Mouse (Mus musculus) lung, postnatal 36 days (tissue): Measurements from ENCODE around the gene Unc5cl.
"Not testable (repeated sequence)": the region's sequence is repeated elsewhere in the genome, so short reads cannot be mapped to it uniquely, and the experiment has no call there.

Experiments used
- DNase-seq: peaks from one replicate; pipeline ENCODE4 v3.0.0; 2022; ENCODE audit warnings: mixed read lengths

The Unc5cl gene

DNA sequence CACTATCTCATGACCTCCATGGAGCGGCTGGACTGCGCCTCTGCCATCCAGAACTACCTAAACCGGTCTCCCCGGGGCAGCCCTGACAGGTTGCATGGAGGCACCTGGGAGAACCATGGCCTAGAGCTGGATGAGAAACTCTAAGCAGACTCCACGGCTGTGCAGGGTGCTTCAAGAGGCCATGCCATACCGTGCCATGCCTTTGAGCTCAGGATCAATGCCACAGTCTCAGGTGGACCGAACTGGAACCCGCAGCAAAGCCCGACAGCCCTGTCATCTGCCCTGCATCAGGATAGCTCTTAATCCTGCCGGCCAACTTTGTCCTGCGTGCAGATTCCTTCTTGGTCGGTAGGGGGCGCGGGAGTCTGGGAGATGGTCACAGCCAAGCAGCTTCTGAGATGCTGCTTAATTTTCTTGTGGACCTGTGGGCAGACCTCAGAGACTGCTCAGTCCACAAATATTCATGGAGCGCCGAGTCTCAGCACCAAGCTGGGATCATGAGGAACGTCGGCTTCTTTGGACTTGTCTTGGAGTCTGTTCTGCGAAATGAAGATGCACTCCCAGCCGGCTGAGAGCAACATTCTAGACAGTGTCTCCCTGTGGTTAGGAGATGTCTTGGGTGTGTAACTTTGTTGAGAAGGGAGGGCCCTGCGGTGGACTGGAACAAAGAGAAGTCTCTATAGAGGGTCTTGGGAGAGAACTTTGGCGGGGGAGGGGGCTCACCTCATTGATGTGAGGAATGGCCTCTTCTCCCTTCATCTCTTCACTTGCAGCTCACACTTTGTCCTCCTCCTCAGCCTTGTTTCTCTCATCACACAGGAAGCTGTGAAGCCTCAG is 12.9 kb downstream of the Unc5cl start:
- peak; percentile 86 for DNase-seq

DNA sequence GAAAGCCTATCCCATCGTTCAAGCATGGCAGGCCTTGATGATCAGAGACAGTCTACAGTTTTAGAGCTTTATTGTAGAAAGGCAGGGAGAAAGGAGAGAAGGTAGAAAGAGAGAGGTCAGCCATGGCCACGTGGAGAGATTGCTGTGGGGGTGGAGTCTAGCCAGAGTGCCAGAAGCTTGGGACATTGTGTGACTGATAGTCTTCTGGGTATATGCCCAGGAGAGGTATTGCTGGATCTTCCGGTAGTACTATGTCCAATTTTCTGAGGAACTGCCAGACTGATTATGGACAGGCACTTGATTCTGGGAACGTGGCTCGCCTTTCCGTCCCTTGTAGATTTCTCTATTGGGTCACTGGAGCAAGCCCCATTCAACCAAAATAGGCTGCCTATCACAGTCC is 19.6 kb downstream of the Unc5cl start:
- DNase-seq, result not testable (repeated sequence)

DNA sequence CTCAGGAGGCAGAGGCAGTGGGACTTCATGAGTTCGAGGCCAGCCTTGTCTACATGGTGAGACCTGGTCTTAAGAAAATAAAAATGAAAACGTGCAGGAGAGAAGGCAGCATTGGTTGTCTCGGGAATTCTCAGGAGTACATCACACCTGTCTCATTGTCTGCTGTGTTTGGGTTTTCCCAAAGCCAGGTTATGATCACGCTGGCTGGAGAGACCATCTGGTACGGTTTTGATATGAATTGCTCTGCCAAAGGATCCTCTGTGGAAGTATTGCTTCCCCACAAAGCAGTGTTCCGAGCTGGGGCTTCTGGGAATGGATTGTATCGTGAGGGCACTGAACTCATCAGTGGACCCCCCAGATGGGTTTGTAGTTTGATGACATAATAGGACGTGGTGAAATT is 20.7 kb downstream of the Unc5cl start:
- DNase-seq, result no peak

DNA sequence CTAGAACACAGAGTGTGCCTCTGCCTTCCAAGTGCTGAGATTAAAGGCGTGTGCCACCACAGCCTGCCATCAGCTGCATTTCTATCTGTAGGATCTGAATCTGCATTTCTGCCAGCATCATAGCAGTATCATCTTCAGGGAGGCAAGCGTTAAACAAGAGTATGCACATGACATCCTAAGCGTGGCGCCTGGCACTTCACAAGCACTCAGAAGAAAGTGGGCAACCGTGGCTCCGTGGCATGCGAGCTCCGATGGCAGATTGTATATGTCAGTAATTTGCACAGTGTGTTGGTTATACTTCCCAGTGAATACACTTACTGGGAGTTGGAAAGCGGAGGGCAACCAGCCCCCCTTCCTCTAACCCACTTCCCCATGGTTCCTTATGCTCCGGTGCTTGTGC is 25.3 kb downstream of the Unc5cl start:
- DNase-seq, result no peak

DNA sequence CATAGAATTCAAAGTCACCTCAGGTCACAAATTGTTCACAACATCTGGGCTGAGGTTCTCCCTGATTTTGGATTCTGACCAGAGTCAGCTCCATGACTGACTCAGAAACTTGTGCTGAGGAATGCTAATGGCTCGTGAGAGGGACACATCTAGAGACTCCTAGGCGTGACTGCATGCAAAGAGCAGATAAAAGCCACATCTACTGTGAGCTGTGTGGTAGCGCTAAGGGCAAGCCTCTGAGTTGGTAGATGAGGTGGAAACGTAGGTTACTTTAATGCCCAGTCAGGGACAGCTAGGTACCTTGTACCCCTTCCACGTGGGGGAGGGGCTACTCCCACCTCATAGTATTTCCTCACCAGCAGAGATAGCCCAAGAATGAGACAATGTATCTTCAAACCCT is 29.1 kb downstream of the Unc5cl start:
- DNase-seq, result no peak

DNA sequence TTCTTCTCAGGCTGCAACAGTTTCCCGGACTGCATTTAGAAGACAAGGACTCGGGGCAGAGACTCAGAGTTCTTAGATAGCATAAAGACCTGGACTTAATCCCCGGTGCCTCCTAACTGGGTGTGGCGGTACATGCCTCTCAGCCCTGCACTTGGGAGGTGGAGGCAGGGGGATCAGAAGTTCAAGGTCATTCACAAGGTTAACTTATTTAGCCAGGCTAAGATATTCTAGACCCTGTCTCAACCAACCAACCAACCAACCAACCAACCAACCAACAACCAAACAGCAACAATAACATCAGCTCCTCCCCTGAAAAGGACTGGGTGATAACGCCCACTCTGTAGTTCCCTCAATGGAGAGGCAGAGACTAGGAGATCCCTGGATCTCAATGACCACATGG is 29.5 kb downstream of the Unc5cl start:
- DNase-seq, result no peak

DNA sequence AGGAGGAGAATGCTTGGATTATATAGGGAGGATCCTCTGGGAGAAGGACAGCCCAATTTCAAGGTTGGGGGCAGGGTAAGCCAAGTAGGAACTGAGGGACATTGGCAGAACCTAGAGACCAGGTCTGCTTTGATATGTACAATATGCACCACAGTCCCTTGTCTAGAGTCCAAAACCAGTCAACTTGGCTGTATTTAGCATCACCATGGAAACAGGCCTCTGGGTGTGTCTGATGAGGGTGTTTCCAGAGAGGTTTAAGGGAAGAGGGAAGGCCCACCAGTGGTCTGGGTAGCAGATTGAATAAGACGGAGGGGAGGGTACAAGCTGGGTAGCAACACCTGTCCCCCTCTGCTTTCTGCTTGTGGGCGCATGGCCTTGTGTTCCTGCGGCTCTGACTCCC is 34.8 kb downstream of the Unc5cl start:
- DNase-seq, result no peak

DNA sequence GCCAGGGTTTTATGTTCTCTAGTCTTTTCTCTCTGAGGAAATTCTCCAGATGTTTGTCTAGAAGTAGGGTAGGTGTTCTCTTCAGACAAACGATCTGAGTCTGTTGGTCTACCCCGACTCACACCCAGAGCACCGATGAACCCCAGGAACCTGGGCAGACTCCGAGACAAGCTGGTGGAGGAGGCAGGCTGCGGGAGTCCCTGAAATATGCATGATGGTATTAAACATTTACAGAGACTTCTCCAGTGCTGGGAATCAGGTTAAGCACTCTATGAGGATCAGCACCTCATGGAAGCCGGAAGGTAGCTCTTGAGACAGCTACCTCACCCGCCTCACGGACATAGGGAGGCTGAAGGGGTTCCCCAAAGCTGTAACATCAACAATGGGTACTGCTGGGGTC is 37.9 kb downstream of the Unc5cl start:
- no peak for DNase-seq

DNA sequence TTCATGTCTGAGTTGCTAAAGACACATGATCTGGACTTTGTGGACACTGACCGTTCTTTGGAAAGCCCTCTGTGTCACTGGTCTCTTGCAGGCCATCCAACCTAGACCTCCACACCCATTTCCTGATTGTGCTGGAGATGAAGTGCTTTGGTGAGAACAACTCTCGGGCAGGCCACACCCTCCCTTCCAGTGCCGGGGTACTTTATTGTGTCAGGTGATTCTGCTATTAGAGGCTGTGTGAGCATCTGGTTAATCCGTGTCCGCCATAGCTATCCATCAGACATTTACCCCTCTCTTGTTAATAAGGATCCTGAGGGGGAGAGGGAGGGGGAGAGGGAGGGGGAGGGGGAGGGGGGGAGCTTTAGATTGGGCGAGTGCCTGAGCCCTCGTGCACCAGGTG is 38.9 kb downstream of the Unc5cl start:
- DNase-seq, result no peak

DNA sequence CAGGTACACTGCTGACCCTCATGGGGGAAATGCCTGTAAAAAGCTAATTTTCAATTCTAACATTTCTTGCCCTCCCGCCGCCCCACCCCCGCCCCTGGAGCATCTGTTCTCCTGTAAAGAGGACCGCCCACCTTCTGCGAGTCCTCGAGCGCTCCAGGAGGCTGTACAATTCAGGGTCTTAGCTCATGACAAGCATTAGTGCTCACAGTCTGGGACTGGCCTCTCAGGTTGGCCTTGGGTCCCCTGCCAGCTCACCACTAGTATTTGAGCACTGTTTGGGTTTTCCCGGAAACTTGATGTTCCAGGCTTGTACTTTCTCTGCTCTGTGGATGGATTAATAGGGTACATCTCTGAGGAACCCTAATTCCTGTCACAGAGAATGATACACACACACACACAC is 39.3 kb downstream of the Unc5cl start:
- no peak for DNase-seq

DNA sequence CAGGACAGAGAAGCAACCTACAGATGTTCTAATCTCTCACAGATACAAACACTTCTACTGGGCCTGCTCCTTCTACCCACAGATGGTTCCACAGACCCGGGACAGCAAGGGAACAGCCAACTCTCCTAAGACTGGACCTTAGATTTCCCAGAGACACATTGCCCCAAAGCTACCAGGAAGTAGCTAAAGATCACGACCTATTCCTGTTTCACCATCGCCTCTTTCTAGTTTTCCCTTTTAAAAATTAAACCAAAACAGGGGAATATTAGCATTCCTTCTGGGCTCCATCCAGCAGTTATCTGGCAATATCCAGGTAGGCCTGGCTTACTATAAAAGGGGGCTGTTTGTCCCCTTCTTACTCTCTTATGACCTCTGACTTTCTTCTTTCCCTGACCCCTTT is 43.3 kb downstream of the Unc5cl start:
- no peak for DNase-seq

DNA sequence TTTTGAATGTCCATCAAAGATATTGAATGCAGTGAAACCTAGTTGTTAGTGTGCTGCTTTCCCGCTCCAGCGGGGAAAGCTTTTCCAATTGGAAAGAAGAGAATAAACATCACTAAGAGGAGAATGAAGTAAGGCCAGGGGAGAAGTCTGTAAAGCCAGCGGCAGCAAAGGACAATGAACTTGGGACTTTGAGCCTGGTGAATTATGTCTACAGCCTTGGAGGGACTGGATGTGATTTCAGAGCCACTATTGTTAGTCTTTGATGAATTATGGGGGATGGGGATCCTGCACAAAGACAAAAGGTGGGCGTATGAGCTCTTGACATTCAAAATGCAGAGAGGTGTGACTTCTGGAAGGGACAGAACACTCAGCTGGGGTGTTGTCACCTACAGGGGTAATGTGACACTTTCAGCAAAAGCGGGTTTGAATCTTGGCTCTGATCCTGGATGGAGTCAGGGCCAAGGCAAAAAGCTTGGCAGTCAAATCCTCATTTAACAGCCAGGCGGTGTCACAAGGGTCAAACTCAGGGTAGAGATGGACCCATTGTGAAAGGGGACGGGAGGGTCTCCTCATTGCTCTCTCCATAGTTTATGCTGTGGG is 46.2 kb downstream of the Unc5cl start:
- DNase-seq, result no peak

DNA sequence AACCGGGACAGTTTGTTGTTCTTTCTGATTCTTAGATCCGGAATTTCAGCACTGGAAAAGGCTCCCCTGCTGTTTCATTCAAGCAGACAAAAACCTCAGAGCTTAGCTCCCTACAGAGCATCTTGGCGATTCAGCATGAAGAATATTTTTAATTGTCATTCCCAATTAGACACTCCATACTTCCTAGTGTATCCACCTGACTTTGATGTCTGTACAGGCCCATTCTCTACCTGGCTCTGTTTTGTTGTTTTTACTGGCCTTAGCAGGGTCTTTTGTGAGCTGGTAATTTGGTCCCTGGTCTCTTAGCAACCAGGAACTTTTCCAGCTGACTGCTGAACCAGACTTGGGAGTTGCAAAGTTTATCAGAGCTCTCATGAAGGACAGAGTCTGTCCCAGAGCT is 50.3 kb downstream of the Unc5cl start:
- no peak for DNase-seq

DNA sequence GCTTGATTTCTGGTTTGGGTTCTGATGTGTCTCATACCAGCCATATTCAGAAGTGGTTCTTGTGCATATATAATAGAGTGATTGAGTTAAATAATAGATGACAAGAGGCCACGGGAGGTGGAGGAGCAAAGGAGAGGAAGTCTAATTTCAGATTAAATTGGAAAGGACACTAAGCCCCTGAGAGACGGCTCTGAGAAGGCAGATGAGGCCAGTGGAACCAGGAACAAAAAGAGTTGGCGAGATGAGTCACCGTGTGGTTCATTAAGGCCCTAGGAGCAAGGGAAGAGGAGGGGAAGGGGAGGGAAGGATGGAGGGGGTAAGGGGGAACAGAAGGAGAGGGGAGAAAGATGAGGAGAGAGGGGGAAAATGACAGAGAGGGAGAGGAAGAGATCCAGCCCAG is 52.3 kb downstream of the Unc5cl start:
- DNase-seq, result no peak

DNA sequence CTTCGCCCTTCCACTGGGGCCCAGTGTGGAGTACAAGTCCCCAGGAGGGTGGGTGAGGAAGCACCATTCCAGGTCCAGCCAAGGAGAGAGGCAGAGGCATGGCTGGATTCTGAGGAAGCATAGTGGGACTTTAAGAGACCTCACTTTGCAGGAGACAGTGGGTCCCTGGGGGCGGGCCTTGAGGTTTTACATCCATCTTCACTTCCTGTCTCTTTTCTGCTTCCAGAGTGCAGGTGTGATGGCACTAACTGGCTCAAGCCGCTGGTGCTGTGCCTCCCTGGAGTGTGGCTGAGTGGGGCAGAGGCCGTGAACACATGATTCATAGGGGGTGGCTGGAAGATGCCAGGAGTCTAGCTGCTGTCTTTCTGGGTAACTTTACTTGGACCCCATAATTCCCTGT is 54.9 kb downstream of the Unc5cl start:
- no peak for DNase-seq

DNA sequence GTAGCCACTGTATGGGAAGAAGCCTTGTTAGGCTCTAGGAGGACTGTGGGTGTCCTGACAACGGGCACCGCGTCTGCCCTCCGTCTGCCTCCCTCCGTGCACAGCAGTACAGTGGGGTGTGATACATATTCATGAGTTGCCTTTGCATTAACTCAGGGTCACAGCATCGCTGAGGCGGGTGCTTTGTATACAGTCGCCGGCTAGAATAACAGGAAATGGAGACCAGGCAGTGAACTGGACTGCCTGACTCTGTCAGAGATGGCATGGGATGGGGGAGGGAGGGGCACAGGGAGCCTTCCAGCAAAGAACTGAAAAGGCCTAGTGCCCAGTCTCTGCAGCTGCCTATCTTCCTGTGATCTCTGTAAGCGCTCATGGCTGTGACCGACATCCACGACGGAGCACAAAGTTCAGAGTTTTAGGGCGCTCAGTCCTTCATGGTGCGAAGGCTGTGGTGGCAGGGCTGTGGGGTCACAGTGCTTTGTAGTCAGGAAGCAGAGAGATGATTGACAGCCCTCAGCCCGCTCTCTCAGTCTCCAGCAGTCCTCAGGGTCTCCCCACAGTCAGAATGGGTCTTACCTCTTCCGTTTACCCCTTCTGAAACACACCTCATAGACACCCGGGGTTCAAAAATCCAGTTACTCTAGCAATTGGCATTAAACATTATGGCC is 58.0 kb downstream of the Unc5cl start:
- DNase-seq, result peak; percentile 12

DNA sequence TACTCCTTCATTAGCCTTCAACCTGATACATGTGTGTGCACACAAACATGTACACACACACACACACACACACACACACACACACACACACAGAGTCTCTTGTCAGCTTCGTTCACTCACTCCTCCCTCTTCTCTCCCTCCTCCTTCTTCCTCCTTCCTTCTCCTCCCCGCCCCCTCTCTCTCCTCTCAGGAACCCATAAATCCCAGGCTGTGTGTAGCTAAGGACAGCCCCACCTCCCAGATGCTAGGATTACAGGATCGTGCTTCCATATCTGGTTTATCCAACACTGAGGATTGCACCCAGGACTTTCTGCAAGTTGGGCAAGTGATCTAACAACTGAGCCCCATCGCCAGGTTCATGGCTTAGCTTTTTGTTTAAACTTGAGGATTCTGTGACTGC is 59.9 kb downstream of the Unc5cl start:
- no peak for DNase-seq

DNA sequence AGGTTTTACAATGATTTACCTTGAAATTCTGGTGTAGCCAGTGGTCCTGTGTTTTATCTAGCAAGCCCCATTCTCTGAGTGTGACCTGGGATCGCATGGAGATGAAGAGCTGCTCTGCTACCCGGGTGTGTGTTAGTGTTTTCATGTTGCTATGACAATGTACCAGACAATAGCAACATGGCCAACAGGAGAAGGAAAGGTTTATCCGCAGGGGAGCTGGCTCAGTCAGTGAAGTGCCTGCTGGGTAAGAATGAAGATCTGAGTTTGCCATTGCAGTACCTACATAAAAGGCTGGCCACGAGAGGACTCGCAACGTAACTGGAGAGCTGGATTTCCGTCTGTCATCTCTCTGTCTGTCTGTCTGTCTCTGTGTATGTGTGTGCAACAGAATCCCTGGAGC is 64.3 kb downstream of the Unc5cl start:
- no peak for DNase-seq

DNA sequence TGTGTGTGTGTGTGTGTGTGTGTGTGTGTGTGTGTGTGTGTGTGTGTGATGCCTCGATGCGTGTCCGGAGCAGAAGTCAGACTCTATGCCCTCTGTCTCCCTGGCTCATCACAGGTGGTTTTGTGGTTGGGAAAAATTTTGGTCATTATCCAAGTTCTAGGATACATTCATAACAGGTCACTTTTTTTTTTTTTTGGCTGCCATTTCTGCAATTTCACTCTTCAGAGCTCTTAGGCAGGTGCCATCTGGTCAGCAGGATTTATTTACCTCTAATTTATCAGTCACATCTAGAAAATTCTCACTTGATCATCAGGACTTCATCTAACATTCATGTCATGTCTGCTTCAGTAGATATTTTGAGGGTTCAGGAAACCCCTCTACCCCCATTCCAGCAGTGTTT is 65.7 kb downstream of the Unc5cl start:
- no peak for DNase-seq

DNA sequence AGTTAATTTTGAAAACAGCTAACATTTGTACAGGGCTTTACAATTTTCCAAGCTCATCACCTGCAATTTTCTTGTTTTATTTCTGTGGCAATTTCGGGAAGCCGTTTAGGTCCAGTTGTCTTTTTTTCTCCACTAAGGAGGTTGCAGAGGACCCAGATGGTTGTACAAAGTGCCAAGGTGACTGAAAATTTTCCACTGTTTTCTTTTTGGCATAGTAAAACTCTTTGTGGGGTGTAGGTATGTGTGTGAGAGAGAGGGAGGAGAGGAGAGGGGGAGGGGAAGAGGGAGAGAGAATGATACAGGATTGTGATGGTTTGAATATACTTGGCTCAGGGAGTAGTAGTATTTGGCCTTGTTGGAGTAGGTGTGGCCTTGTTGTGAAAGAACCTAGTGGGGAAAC is 68.4 kb downstream of the Unc5cl start:
- no peak for DNase-seq

DNA sequence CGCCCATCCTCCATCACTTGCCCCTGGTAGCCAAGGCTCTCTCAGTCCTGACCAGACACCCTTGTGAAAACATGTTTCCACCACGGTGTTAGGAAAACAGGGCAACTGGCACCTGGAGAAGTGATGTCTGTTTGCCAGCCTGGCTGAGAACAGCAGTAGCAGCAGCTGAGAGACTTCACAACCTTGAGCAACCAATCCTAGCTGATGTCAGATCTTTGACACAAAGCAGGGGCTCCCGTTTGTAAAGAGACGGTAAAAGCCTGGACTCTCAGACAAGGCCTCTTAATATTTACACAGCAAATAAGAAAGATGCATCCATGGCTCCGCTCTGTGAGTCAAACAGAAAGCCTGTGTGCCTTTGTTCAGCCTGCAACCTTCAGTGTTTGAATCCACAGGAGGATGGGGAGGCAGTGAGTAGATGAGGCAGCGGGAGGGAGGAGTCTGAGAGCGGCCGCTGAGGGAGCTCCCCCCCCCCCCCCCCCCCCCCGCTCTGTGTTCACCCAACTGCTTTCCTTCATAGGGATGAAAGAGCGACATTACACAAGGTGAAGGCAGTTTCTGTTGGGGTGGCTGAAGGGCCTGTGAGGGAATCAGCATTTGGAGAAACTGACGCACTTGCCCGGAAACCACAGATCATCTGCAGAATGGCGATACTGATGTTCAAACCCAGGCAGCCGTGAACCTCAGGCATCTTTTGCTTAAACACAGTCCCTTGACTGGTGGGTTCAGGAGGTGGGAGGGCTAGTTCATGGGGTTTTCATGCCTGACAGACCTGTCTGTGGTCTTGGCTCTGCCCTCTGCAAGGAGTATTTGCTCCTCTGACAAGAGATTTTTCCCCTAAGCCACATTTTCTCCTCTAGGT is 79.4 kb downstream of the Unc5cl start:
- DNase-seq, result no peak

DNA sequence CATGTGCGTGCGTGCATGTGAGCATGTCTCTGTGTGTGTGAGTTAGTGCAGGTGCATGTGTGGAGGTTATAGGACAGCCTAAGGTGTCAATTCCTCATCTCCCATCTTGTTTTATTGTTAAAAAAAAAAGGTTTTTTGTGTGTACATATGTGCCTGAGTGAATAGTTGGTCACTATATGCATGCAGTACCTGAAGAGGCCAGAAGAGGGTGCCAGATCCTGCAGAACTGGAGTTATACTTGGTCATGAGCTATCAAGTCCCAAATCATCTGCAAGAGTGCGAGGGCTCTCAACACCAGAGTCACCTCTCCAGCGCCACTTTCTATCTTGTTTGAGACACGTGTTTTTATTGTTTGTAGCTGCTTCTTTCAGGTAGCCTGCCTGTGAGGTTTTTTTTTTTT is 83.6 kb downstream of the Unc5cl start:
- no peak for DNase-seq

DNA sequence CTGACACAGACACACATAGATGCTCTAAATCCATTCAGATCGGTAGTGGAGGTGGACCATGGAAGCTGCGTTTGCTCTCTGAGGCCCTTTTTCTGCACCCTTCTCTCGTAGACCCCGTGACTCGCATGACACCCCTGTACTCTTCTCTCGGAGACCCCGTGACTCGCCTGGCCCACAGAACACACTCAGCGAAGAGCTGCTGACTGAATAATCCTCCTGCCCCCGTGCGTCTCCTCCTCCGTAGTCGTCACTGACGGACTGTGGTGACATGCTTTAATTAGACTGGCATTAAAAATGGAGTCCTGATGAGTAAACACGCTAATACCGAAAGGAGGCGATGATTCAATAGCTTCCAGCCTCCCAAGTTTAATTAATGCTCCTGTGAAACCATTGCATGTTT is 84.6 kb downstream of the Unc5cl start:
- no peak for DNase-seq
